Mouse (Mus musculus) cerebellum, postnatal 10 days (tissue): ENCODE measurements around the gene Gm20716.
"Not testable (repeated sequence)": the region's sequence is repeated elsewhere in the genome, so short reads cannot be mapped to it uniquely, and the experiment has no call there.

Experiments used
- DNase-seq, 2 experiments: peaks; one replicate each; pipeline ENCODE4 v3.0.0; 2021; ENCODE audit warnings: mixed read lengths in 2 of 2

The Gm20716 gene

DNA sequence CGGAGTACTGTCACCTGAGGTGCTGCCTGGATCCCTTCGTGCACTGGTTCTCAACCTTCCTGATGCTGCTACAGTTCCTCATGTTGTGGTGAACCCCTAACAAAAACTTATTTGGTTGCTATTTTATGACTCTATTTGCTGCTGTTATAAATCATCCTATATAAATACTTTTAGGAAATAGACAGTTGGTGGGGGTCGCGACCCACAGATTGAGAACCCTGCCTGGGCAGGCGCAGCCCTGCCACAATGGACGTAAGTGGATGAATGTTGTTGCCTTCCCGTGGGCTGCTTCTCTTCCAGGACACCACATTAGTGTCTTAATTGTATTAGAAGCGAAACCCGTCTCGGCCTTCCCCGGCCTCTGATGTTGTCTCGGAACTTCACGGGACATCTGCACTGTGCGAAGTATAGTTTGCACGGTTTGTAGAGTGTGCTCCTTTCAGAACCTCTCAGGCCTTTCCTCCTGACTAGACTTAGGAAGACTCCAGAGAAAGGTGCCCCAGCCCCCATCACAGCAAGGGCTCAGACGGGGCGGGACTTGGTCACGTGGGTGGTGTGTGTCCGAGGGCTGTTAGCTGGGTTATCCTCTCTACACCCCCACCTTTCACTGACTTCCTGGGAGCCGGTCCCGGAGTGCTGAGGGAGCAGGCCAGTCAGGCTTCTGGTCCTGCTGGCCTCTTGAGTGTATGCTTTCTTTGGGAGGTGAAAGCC lies 63.3 kb downstream of the Gm20716 start:
- DNase-seq, result no peak

DNA sequence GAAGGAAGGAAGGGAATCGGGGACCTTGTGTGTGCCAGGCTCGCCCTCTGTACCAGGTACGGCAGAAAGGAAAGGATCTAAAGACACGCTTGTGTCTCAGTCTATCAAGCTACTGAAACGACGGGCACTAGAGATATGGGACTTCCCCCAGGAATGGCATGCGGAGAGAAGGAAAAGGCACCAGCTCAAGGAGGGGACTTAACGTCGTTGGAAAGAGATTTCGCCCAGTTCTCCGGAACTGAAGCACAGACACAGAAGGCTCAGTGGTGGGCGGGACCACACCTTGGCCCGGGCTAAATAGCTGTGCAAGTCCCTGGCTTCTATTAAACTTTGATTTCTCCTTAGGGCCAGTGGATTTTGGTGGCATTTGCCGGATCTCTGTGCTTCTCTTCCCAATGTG lies 68.2 kb downstream of the Gm20716 start:
- DNase-seq, result no peak

DNA sequence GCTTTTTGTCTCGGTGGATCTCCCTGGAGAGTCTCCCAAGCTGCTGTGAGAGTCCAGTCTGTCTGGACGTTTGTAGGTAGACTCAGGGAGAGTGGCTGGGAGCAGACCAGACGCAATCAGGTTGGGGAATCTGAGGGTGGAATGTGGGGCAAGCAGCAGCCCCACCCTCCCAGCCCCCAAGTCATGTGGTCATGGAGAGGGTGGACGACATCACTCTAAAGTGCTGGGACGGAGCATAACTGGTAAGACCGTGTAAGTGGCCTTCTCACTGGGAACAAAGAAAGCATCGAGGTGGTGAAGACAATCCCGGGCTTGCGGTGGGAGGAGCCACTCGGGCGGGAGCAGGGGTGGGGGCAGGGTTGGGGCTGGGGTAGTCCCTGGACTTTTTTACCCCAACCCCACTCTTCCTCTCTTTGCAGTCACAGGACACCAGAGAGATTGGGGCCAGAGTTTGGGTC lies 68.6 kb downstream of the Gm20716 start:
- no peak for DNase-seq

DNA sequence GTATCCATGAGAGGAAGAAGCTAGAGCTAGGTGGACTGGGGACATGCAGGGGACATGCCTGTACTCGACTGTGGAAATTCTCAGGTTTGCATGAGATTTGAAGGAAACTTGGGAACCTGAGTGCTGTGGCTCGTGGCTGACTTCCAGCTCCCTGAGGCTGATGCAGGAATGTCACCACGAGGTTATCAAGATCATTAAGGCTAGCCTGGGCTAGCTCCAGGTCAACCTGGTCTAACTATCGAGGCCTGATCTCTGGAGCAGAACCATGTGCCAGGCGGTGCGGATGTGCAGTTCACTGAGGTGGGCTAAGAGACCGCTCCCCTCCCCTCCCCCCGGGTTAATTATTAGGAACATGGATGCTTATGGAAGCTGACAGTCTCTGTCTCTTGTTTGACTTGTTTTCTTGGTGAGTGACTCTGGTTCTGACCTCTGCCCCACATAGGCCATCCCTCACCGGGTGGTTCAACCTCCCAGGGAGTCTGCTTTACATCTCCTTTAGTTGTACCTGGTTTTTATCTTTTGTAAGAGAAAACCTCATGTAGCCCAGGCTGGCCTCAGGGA lies 69.7 kb downstream of the Gm20716 start:
- DNase-seq, result no peak

DNA sequence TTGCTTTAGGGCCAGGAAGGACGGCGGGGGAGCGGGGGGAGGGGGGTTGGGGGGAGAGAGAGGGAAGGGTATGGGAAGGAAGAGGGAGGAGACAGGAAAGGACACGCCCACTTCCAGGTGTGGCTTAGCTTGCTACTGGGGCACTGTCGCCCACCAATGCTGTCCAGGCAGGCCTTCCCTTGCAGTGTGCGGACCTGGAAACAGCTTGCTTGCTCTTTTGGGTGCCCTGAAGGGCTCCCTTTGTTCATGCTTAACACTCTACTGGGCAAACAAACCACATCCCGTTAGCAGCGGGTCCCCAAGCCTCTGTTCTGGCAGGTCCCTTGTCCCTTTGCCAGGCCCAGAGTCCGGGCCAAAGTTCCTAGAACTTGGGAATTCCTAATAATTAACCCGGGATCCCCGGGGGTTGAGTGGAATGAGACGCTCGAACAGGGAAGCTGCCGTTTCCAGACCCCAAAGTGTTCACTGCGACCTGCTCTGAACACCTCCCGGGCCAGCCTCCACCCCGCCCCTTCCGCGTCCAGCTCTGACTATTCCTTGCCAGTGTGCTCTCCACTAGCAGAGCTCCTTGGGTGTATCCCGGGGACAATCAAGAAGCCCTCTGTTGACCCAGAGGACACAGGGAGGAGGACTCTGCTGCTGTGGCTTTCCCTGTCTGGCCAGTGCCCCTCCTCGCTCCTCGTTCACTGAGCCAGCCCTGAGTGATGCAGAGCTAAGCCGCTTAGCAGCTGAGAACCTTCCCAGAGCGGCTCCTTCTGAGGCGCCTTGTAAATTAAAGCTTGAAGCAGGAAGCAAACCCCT lies 71.1 kb downstream of the Gm20716 start:
- DNase-seq, result peak; percentile 33 to 44

DNA sequence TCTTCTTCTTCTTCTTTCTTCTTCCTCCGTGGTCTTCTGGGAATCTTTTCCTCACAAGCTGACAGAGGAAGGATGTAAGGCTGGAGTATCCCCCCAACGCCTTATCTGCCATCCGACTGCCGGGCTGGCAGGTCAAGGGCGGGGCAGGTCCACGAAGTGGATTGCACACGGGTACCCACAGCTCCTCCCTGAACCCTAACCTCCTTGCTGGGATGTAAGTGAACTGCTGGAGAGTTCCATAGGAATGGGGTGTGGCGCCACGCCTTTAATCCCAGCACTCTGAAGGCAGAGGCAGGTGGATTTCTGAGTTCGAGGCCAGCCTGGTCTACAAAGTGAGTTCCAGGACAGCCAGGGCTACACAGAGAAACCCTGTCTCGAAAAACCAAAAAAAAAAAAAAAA lies 72.2 kb downstream of the Gm20716 start:
- DNase-seq, result not testable (repeated sequence)

DNA sequence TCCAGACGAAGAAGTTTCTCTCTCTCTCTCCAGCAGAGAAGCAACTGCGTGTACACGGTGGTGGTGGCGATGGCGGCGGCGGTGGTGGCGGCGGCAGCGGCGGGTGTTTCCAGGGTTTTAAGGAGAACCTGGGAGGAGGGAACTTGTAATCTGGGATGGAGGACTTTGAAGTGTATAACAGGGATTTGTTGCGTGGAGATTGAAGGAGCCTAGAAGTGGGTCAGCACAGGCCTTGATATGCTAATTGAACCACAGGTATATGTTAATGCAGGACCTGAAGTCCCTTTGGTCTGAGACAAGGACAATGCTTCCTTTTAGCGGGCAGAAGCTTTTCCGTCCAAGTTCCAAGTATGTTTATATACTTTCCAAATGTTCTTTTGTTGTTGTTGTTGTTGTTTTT lies 73.8 kb downstream of the Gm20716 start:
- DNase-seq, result no peak

DNA sequence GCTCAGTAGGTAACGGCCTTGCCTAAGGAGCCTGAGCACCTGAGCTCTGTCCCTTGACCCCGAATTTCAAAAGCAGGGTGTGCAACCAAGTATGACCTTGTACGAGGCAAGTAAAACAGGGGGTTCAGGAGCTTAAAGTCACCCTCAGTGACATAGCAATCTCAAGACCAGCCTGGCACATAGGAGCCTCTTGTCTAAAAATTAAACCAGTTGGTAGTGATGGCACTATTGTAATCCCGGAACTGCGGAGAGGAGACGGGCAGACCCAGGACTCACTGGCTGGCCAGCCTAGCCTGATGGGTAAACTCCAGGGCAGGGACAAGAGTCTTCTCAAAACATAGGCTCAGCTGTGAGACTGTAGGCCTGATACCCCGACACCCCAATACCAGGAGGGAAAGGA lies 74.5 kb downstream of the Gm20716 start:
- DNase-seq, result no peak

DNA sequence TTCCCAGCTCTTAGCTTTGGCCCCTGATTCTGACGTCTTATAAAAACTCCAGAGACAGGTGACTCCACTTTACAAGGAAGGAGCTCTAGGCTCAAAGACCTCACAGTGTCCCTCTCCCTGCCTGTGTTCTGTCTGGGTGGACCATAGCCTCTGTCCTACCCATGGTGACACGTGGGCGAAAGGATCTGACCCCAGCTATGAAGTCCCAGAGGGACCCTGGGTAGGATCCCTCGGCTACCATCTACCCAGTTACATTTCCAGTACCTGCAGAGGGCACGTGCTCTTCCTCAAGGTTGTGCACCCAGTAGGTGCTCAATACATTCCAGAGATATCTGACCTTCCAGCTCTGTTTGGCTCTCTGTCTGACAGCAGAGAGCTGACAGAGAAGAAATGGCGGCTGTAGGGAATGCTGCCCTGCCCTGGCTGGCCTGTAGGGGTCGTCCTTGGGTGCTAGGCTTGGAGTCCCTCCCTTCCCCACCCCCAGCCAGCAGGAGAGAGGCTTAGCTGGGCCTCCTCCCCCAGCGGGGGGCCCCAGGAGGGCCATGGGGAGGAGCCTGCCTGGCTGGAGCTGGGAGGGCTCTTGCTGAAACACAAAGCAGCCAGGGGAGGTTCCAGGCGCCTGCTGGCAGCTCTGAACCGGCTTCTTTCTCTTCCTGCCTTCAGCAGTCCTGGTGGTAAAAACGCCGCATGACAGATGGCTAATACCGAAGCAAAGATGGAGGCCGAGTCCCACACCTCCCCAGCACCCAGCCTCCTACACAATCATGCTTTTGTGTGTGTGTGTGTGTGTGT lies 75.9 kb downstream of the Gm20716 start:
- peak; percentile 63 to 74 for DNase-seq

DNA sequence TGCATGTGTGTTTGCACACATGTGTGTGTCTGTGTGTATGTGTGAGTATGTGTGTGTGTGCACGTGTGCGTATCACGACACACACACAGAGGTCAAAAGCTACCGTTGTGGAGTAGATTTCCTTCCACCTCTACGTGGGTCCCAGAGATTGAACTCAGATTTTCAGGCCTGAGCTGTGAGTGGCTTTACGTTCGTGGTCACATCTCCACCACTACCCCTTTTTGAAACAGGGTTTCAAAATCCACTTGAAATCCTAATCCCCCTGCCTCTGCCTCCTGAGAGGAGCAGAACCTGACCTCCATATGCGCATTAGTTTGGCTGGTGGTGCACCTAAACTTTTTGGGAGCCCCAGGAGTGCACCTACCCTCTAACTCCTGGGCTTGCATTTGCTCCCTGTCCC lies 80.9 kb downstream of the Gm20716 start:
- no peak for DNase-seq

DNA sequence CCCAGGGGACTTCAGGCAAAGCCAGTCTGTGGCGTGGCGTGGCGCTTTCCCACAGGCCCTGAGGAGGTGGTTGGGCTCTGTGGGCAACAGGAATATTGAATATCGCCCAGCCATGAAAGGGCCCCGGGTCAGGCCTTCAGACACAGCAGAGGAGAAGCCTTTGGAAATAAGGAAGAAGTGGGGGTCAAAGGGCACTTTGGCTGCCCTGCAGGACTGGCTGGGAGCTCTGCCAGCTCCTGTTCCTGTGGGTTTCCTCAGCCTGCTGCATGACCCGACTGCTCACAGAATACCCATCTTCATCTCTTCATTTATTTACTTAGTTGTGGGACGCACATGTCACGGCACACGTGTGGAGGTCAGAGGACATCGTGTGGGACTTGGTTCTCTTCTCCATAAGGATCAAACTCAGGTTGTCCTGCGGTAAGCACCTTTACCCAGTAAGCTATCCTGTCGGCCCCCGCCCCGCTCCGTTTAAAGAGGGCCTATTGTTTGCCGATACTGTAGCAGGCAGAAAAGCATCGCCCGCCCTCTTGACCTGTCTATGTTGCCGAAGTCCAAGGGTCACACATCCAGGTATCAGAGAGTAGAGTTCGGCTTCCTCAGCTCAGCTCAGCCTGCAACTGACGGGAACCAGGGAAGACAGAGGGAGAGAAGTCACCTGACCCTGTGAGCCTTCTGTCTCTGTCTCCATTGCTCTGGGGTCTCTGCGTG lies 82.3 kb downstream of the Gm20716 start:
- DNase-seq, result no peak

DNA sequence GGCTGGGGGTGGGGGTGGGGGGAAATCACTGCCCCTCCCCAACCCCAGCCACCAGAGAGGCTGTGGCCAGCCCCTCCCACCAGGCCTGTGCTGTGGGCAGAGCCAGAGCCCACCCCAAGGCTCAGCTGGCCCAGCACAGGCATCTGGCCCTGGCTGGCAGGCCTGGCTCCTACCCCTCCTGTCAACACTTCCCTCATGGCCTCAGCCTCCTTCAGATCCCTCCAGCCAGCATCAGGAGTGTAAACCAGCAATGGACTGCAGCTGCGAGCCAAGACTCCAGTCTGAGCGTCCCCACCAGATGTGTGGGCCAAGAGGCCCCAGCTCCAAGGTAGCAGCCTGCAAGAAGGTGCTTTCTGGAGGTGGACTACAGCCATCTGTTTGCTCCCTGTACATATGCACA lies 84.7 kb downstream of the Gm20716 start:
- peak in 1 of 2 experiments; percentile 38 for DNase-seq

DNA sequence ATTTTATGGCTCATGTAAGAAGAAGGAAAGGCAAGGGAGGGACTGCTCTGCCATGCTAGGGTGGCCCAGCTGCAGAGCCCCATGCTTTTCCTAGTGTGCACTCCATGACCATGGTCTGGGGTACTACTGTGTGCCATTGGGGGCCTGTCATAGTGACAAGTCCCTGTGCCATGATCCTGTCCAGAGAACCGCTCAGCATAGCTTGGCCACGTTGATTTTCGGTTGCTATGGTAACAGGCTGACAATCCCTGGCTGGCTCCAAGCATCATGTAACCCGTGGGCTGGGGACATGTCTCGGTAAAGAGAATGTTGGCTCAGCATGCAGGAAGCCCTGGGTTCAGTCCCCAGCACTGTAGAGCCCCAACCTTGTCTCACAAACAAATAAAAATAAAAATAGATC lies 86.4 kb downstream of the Gm20716 start:
- peak; percentile 60 to 64 for DNase-seq

DNA sequence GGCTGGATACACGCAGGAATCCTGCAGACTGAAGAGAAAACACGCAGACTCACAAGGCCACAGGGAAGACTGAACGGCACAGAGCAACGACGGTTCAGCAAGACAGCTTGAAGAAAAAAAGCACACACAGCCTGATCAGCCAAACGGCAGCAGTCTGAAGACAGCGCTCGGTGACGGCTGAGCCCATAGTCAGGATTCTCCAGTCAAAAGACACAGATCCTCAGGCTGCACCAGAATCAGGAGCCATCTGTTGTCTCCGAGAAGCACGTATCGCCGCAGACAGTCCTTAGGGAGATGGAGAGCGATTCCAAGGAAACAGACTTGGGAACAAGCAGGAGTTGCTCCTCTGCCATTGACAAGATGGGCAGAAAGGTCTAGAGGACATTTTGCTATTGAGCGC lies 93.0 kb downstream of the Gm20716 start:
- peak; percentile 57 to 58 for DNase-seq
